Mouse (Mus musculus): ENCODE data around the gene Myom1. TPM values are rescaled to one million over a fixed set of nuclear protein-coding genes. Genes with fewer than 3 reads are reported as not detected.

The Myom1 gene
- total RNA-seq, 2 experiments from 2014 or later = 1.6 to 2.2 TPM

- TF ChIP-seq CTCF (IDR thresholded peaks at IDR 0.05) = no peak
- no peak overlapping the region for H3K27ac ChIP-seq
- intact Hi-C loops (cut with DNase I) = no loop called here
- DNase-seq (ENCODE audit: extremely low spot score in 1 of 2, low spot score in 2 of 2) = no peak
- no peak overlapping the region for H3K4me3 ChIP-seq
Observed at GRCm38 (mm10) chr17:71045591-71045990, 43.2 kb downstream of the Myom1 start.

- no peak for DNase-seq (ENCODE audit: extremely low spot score in 1 of 2, low spot score in 2 of 2)
- Histone ChIP-seq H3K4me3 (no peak overlapping the region), H3K27ac (no peak overlapping the region)
- intact Hi-C loops (cut with DNase I) = no loop called here
- no peak for TF ChIP-seq CTCF (IDR thresholded peaks at IDR 0.05)
Observed at GRCm38 (mm10) chr17:71046856-71047255, 44.4 kb downstream of the Myom1 start.

GRCm38 (mm10) chr17:71049292-71049691 is 46.9 kb downstream of the Myom1 start:
- intact Hi-C loops (cut with DNase I) = no loop called here
- TF ChIP-seq CTCF (IDR thresholded peaks at IDR 0.05) = no peak
- Histone ChIP-seq H3K27ac (no peak overlapping the region), H3K4me3 (no peak overlapping the region)
- DNase-seq (ENCODE audit: extremely low spot score in 1 of 2, low spot score in 2 of 2) = no peak

- Histone ChIP-seq H3K27ac (no peak overlapping the region), H3K4me3 (no peak overlapping the region)
- no peak for DNase-seq (ENCODE audit: extremely low spot score in 1 of 2, low spot score in 2 of 2)
- intact Hi-C loops (cut with DNase I) = no loop called here
- TF ChIP-seq CTCF (IDR thresholded peaks at IDR 0.05) = no peak
Observed at GRCm38 (mm10) chr17:71053134-71053708, 50.8 kb downstream of the Myom1 start.

- TF ChIP-seq CTCF (IDR thresholded peaks at IDR 0.05) = no peak
- Histone ChIP-seq H3K4me3 (no peak overlapping the region), H3K27ac (no peak overlapping the region)
- DNase-seq (ENCODE audit: extremely low spot score in 1 of 2, low spot score in 2 of 2) = no peak
- intact Hi-C loops (cut with DNase I) = no loop called here
Observed at GRCm38 (mm10) chr17:71055203-71055894, 52.9 kb downstream of the Myom1 start.

- intact Hi-C loops (cut with DNase I) = no loop called here
- TF ChIP-seq CTCF (IDR thresholded peaks at IDR 0.05) = no peak
- no peak overlapping the region for H3K4me3 ChIP-seq
- H3K27ac ChIP-seq = no peak overlapping the region
- no peak for DNase-seq (ENCODE audit: extremely low spot score in 1 of 2, low spot score in 2 of 2)
Observed at GRCm38 (mm10) chr17:71056405-71056804, 54.0 kb downstream of the Myom1 start.

GRCm38 (mm10) chr17:71057758-71058157 is 55.3 kb downstream of the Myom1 start:
- Histone ChIP-seq H3K27ac (no peak overlapping the region), H3K4me3 (no peak overlapping the region)
- no peak for TF ChIP-seq CTCF (IDR thresholded peaks at IDR 0.05)
- intact Hi-C loops (cut with DNase I) = no loop called here
- no peak for DNase-seq (ENCODE audit: extremely low spot score in 1 of 2, low spot score in 2 of 2)

- intact Hi-C loops (cut with DNase I) = no loop called here
- Histone ChIP-seq H3K4me3 (no peak overlapping the region), H3K27ac (no peak overlapping the region)
- no peak for TF ChIP-seq CTCF (IDR thresholded peaks at IDR 0.05)
- no peak for DNase-seq (ENCODE audit: extremely low spot score in 1 of 2, low spot score in 2 of 2)
Observed at GRCm38 (mm10) chr17:71059213-71059612, 56.8 kb downstream of the Myom1 start.

GRCm38 (mm10) chr17:71062049-71062560 is 59.7 kb downstream of the Myom1 start:
- DNase-seq (ENCODE audit: extremely low spot score in 1 of 2, low spot score in 2 of 2) = no peak
- Histone ChIP-seq H3K4me3 (no peak overlapping the region), H3K27ac (no peak overlapping the region)
- intact Hi-C loops (cut with DNase I) = no loop called here
- TF ChIP-seq CTCF (IDR thresholded peaks at IDR 0.05) = no peak

- no peak for TF ChIP-seq CTCF (IDR thresholded peaks at IDR 0.05)
- intact Hi-C loops (cut with DNase I) = no loop called here
- Histone ChIP-seq H3K4me3 (no peak overlapping the region), H3K27ac (no peak overlapping the region)
- DNase-seq (ENCODE audit: extremely low spot score in 1 of 2, low spot score in 2 of 2) = no peak
Observed at GRCm38 (mm10) chr17:71062870-71063602, 60.6 kb downstream of the Myom1 start.

GRCm38 (mm10) chr17:71064463-71065014 is 62.1 kb downstream of the Myom1 start:
- no peak overlapping the region for H3K4me3 ChIP-seq
- H3K27ac ChIP-seq = no peak overlapping the region
- DNase-seq (ENCODE audit: extremely low spot score in 1 of 2, low spot score in 2 of 2) = no peak
- intact Hi-C loops (cut with DNase I) = loop anchor here (2.0 kb wide), 1 partner anchor 130 kb away; no protein-coding TSS in a partner anchor
- TF ChIP-seq CTCF (IDR thresholded peaks at IDR 0.05) = peak; percentile 84

- intact Hi-C loops (cut with DNase I) = loop anchor here (2.0 kb wide), 1 partner anchor 130 kb away; no protein-coding TSS in a partner anchor
- TF ChIP-seq CTCF (IDR thresholded peaks at IDR 0.05) = no peak
- no peak for DNase-seq (ENCODE audit: extremely low spot score in 1 of 2, low spot score in 2 of 2)
- H3K4me3 ChIP-seq = no peak overlapping the region
- no peak overlapping the region for H3K27ac ChIP-seq
Observed at GRCm38 (mm10) chr17:71065127-71065526, 62.7 kb downstream of the Myom1 start.
